Mouse (Mus musculus) neural tube, embryonic 10.5 days (tissue): Measurements from ENCODE around the gene Pml.
A peak's percentile ranks its signal among the peaks of the same experiment; 100 is the strongest.

Experiments
- DNase-seq: peaks from one replicate; pipeline ENCODE4 v3.0.0-alpha.2; 2017; ENCODE audit warnings: low spot score; ENCODE audit errors: extremely low spot score

Pml gene

DNA sequence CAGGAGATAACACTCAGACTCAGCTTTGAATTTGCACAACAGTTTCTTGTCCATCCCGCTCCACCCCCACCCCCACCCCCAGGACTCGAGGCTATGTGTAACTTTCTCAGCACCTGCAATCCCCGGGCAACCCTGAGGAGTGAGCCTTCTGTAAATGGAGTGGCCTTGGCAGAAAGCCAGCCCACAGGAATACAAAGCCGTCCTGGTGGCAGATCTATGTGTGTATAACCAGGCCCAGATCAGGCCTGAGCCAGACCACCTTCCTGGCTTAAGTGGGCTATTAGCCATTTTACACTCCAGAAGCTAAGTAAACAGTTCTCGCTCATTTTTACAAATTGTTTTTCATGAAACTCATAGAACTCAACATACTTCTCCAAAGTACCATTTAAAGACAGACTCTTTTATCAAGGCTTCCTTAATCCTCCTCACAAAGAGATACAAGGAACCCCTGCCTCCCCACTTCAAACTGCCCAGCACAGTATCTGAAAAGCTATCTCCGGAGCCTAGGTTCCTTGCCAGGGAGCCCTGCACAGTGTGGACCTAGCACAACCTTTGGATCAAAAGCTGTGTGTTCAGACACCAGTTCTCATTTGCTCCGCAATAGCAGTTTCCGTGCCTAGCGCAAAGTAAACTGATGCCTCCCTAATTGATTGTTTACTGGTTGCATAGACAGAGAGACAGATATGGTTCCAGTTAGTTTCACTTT lies 7.7 kb downstream of the Pml start:
- DNase-seq, result no peak

DNA sequence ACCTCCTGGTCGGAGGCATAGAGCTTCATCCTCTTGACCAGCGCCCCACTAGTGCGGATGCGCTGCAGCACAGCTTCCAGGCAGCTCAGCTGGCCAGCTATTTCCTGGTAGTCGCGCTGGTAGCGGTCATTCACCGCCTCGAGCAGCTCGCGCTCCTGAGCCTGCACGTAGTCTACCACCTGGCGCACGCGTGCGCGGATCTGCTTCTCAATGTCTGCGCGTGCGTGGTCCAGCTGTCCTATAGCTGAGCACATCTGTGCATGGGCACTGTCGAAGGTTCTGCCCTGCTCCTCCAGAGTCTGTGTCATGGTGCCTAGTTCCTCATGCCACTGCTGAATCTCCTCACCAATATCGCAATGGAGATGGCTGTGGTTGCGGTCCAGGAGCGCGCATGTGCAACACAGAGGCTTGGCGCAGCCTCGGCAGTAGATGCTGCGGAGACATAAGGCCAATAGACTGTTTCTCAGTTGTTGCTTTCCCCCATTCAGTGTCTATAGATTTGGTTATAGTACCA lies 15.0 kb downstream of the Pml start:
- no peak for DNase-seq

DNA sequence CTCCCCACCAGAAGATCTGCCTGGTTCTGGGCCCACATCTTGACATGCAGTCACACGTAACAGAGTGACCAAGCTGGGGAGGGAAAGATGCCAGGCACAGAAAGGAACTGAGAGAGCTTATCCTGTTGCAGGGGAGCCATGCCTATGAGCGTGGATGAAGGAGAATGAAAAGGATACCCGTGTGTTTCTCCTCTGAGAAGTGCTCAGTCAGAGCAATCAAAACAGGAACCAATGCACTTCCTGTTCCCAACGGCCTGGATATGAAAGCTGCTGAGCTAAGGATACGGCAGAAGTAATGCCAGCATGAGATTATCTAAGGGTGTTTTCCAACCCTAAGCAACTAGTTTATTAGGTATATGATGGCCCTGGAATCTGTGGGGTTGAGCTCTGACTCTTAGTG lies 17.2 kb downstream of the Pml start:
- no peak for DNase-seq

- DNase-seq, result no peak
Observed at GRCm38 (mm10) chr9:58231746-58232145, 17.8 kb downstream of the Pml start.

- no peak for DNase-seq
Observed at GRCm38 (mm10) chr9:58228777-58229466, 20.7 kb downstream of the Pml start.

GRCm38 (mm10) chr9:58225915-58226913 lies 23.4 kb downstream of the Pml start:
- DNase-seq, result peak; percentile 44

DNA sequence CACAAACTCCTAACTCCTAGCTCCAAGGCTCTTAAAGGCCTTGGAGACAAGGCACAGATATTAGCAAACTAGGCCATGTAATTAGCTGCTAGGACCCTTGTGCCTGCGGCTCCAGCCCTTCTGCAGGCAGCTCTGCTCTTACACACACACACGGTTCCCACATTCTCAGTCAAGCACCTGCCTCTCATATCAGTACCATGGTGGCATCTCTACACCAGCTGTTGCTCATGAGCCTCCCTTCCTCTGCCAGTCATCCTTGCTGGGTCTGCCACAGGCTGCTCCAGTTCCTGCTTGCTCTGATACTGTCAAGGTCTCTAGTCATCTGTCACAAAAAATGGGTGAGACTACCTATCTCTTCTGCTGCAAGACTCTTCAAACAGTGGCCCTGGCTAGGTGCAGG lies 25.2 kb downstream of the Pml start:
- DNase-seq, result no peak

DNA sequence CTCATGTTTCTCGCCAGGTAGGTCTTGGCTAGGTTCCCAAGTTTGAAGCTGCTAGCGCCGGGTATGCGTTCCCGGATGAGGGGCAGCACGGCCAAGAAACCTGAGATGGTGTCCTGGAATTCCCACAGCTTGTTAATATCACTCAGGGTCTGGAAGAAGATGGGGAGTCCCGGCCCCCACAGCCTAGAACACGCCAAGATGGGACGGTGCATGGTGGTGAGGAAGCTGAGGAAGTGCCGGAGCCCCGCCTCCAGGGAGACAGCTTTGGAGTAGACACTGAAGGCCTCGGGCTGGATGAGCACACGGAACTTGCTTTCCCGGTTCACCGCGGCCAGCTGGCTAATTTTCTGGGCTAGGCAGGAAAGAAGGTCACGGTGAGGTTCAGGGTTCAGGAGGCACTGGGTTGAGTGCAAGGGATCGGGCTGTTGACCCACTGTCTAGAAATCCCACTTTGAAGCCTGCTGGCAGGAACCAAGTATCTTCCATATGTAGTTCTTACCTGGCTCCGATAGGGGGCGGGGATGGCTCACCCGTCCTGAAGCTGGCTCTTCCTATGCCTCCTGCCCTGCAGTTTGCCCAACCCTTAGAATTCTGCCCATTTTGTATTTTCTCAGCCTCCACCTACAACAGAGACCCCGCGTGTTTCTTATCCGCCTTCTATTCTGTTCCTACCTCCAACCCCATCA lies 29.2 kb downstream of the Pml start:
- no peak for DNase-seq

- DNase-seq, result no peak
Observed at GRCm38 (mm10) chr9:58218539-58218938, 31.0 kb downstream of the Pml start.

- peak; percentile 52 for DNase-seq
Observed at GRCm38 (mm10) chr9:58216402-58216801, 33.2 kb downstream of the Pml start.

DNA sequence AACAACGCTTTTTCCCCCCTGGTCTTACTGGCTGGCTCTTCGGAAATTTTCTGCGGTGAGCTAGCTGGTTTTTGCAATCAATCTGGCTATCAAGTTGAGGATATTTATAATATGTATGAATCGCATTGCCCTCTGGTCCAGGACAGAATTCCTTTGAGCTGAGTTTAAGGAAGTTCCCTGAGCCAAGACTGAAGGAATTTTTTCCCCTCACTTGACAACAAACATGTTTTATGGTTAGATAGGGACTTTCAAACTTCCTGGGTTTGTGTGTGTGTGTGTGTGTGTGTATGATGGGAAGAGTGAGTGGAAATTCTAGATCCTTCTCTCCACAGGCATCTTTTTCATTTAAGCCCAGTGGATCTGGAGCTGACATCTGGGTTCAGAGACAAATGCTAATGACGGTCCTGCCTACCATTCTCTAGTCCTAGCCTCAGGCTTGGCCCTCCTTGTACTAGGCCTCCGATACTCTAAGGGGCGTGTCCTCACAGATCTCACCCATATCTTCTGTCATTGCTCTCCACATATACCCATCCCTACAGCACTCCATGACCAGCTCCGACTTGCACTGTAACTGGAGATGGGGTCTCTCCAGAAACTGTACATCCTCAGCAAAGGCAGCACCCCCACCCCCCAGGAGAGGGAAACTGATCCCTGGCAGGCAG lies 34.9 kb downstream of the Pml start:
- no peak for DNase-seq

GRCm38 (mm10) chr9:58213865-58214264 lies 35.7 kb downstream of the Pml start:
- no peak for DNase-seq

- no peak for DNase-seq
Observed at GRCm38 (mm10) chr9:58213377-58213776, 36.2 kb downstream of the Pml start.

- no peak for DNase-seq
Observed at GRCm38 (mm10) chr9:58210304-58210627, 39.3 kb downstream of the Pml start.

DNA sequence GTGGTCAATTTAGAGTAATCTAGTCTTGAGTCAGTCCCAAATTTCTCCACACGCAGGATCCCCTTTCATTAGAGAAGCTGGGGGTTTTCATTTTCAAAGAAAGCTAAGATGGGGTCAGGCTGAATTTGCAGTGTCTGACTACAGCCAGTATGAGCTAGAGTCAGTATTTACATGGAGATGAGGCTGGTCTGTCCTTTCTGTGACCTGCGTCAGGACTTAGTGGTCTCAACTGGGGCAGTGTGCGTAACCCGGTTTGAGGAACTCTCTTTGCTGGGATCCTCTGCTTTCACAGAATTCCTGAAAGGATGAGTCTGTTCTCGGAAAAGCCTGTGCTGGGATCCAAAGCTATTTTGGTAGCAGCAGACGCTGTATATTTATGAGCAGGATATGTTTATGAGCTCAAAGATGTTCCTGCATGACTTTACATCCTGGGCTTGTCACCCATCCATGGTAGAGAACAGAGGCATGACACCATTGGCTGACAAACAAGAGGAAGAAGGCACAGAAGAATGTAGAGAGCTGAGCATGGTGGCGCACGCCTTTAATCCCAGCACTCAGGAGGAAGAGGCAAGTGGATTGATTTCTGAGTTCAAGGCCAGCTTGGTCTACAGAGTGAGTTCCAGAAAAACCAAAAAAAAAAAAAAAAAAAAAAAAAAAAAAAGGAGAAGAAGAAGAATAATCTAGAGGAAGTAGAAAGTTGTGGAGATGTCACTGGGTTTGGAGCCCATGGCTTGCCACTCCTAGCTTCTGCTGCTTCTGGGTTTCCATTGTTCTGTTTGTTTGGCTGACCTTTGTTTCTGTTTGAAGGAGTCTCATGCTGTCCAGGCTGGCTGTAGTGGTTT lies 39.9 kb downstream of the Pml start:
- no peak for DNase-seq

- DNase-seq, result no peak
Observed at GRCm38 (mm10) chr9:58206013-58206412, 43.6 kb downstream of the Pml start.

- peak; percentile 95 for DNase-seq
Observed at GRCm38 (mm10) chr9:58204448-58205000, 45.1 kb downstream of the Pml start.

GRCm38 (mm10) chr9:58203516-58204447 lies 45.8 kb downstream of the Pml start, which contains the start of the genes Islr and Islr2:
Gene Islr (minus strand): TSS chr9:58204306.
Gene Islr2 (minus strand): TSS chr9:58204319.
- peak; percentile 83 for DNase-seq
